Mouse (Mus musculus) kidney, postnatal 36 days (tissue): Measurements from ENCODE around the gene Ankrd42.
A peak's percentile ranks its signal among the peaks of the same experiment; 100 is the strongest.

Experiments
- DNase-seq, 2 experiments: peaks; one replicate each; pipeline ENCODE4 v3.0.0; 2021 to 2022; ENCODE audit warnings: mixed read lengths in 2 of 2

Ankrd42 gene

GRCm38 (mm10) chr7:92560986-92561876 is 75.7 kb downstream of the Ankrd42 start, which contains the start of gene Ccdc90b:
Gene Ccdc90b (plus strand): TSS chr7:92561149.
- DNase-seq = peak; percentile 87 to 94

GRCm38 (mm10) chr7:92558744-92559143 is 78.2 kb downstream of the Ankrd42 start:
- DNase-seq = no peak

GRCm38 (mm10) chr7:92550990-92551392 is 86.0 kb downstream of the Ankrd42 start:
- DNase-seq = peak; percentile 30 to 43

- no peak for DNase-seq
Measured at GRCm38 (mm10) chr7:92550248-92550989, 86.5 kb downstream of the Ankrd42 start.

GRCm38 (mm10) chr7:92546763-92547162 is 90.2 kb downstream of the Ankrd42 start:
- no peak for DNase-seq

GRCm38 (mm10) chr7:92532351-92533036 is 104.4 kb downstream of the Ankrd42 start:
- no peak for DNase-seq
